Mouse (Mus musculus): ENCODE results near the gene St6galnac1. TPM values are rescaled to one million over a fixed set of nuclear protein-coding genes. Genes with fewer than 3 reads are reported as not detected.

St6galnac1 gene
- polyA plus RNA-seq, 1 experiment from 2014 or later = not detected

DNA sequence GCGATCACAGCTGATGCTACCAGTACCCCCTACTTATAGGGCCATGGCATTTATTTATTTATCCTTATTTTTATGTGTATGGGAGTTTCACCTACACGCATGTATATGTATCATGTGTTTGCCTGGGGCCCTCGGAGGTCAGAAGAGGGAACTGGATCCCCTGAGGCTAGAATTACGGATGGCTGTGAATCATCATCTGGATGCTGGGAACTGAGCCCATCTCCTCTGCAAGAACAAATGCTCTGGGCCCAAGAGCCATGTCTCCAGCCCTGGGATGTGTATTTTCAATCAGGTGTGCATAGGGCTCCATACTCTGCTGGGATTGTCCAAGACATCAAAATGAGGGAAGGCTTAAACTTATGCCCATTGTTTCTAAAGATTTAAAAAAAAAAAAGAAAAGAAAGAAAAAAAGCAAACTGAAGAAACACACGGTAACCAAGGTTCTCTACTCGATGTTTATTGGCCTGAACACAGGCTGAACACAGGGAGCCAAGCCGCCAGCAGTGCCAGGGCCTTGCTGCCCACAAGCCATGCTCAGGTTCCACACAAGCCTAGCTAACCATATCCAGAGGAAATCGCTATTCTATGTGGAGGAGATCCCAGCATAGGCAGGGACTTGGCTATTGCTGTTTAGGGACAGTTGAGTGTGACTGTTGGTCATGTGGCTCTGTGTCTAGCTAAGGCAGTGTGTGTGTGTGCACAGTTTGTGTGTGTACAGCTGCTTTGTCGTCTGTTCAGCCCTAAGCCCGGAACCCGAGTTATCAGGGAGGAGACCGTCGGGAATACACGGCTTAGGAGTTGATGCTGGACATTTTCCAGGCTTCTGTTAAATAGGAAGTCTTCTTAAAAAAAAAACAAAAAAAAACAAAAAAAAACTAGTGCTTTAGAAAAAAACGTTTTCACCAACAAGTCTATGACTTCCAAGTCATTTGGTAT lies 31.1 kb upstream of the St6galnac1 start:
- Histone ChIP-seq H3K36me3 (no peaks in the 10 kb centered on the region), H3K27me3 (peaks cover 4% of the 10 kb centered on the region; the same call in 1 of the 2 replicates), H3K4me3 (replicated peaks) (no peak overlapping the region), H3K9ac (no peak overlapping the region), H3K4me1 (peaks cover 22% of the 10 kb centered on the region), H3K4me2 (no peak overlapping the region), H3K9me3 (replicated peaks) (no peaks in the 10 kb centered on the region), H3K27ac (peak overlapping the region; percentile 74)
- WGBS = 64% methylated on average over 15 of the region's 15 CpGs
- ATAC-seq (replicated peaks; ENCODE audit: low FRiP score) = no peak

GRCm38 (mm10) chr11:116802709-116803108 lies 27.4 kb upstream of the St6galnac1 start:
- peaks cover 15% of the 10 kb centered on the region for H3K4me1 ChIP-seq
- no peak for ATAC-seq (replicated peaks; ENCODE audit: low FRiP score)
- H3K9me3 ChIP-seq (replicated peaks) = no peaks in the 10 kb centered on the region
- no peaks in the 10 kb centered on the region for H3K27me3 ChIP-seq
- H3K36me3 ChIP-seq = no peaks in the 10 kb centered on the region
- WGBS = 85% methylated on average over 5 of the region's 5 CpGs
- H3K27ac ChIP-seq = no peak overlapping the region
- no peak overlapping the region for H3K4me2 ChIP-seq
- no peak overlapping the region for H3K9ac ChIP-seq
- H3K4me3 ChIP-seq (replicated peaks) = no peak overlapping the region

GRCm38 (mm10) chr11:116801106-116801505 lies 25.8 kb upstream of the St6galnac1 start:
- ATAC-seq (replicated peaks; ENCODE audit: low FRiP score) = no peak
- H3K36me3 ChIP-seq = no peaks in the 10 kb centered on the region
- 64% methylated on average over 5 of the region's 5 CpGs for WGBS
- no peaks in the 10 kb centered on the region for H3K9me3 ChIP-seq (replicated peaks)
- H3K27me3 ChIP-seq = no peaks in the 10 kb centered on the region
- no peak overlapping the region for H3K4me2 ChIP-seq
- H3K27ac ChIP-seq = no peak overlapping the region
- H3K9ac ChIP-seq = no peak overlapping the region
- no peak overlapping the region for H3K4me3 ChIP-seq (replicated peaks)
- peaks cover 5% of the 10 kb centered on the region for H3K4me1 ChIP-seq

DNA sequence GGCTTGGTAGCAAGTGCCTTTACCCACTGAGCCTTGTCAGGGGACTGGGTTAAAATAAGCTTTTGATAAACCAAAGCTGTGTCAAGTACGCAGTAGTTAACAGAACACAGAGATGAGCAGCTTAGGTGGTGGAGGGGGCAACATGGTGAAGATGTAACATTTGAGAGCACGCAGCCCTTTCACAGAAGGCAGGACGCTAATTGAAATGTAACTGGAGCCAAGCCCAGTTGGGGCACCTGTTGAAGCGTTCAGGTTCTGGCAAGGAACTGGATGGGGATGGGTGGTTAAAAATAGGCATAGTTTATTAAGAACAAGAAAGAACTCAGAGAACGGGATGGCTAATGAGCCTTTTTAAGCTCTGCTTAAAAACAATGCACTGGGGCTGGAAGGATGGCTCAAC lies 24.1 kb upstream of the St6galnac1 start:
- Histone ChIP-seq H3K36me3 (no peaks in the 10 kb centered on the region), H3K4me1 (peaks cover 5% of the 10 kb centered on the region; the same call in 1 of the 2 replicates), H3K27ac (no peak overlapping the region), H3K27me3 (no peaks in the 10 kb centered on the region), H3K9me3 (replicated peaks) (no peaks in the 10 kb centered on the region), H3K4me3 (replicated peaks) (no peak overlapping the region), H3K9ac (no peak overlapping the region), H3K4me2 (no peak overlapping the region)
- 79% methylated on average over 5 of the region's 5 CpGs for WGBS
- ATAC-seq (replicated peaks; ENCODE audit: low FRiP score) = no peak

DNA sequence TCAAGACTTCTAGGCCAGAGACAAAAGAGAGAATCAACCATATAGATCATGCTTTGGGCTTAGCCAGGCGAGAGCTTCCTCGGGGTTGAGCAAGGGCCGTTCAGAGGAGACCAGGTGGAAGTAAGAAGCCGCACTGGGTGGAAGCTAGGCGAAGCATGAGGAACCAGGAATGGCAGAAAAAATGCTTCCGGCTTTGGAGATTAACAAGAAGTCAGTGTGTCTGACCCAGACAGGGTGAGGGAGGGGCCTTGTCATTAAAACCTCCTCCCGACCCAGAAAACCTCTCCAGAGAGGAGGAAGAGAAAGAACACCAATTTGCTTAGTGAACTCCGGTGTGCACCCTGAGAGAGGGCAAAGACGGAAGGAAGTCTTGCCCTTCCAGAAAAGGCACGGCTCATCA lies 8.9 kb upstream of the St6galnac1 start:
- Histone ChIP-seq H3K36me3 (no peaks in the 10 kb centered on the region), H3K4me3 (replicated peaks) (no peak overlapping the region), H3K9ac (no peak overlapping the region), H3K4me1 (0 out of 2 replicates have a peak, but pooled peaks cover 3% of the 10 kb centered on the region), H3K27me3 (no peaks in the 10 kb centered on the region), H3K9me3 (replicated peaks) (no peaks in the 10 kb centered on the region), H3K4me2 (no peak overlapping the region), H3K27ac (peak overlapping the region; percentile 27; the same call in 1 of the 2 replicates)
- WGBS = 80% methylated on average over 10 of the region's 10 CpGs
- no peak for ATAC-seq (replicated peaks; ENCODE audit: low FRiP score)

DNA sequence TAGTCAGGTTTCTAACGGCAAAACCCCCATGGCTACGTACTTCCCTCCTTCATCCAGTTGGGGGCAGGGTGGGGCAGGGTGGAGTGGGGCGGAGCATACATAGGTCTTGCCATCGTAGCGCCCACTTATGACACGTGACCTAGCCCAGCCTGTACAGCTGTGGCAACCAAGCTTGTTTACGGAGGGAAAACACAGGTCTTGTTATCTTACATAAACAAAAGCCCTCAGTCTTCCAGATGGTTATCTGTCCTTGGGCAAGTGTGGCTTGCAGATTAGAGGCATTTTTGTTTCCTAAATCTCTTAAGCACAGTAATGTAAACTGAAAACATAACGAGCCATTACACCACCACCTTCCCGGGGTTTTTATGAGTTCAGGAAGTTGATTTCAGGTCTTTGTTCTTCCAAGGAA lies 7.4 kb upstream of the St6galnac1 start:
- H3K36me3 ChIP-seq = no peaks in the 10 kb centered on the region
- no peaks in the 10 kb centered on the region for H3K27me3 ChIP-seq
- H3K4me3 ChIP-seq (replicated peaks) = no peak overlapping the region
- H3K4me1 ChIP-seq = 0 out of 2 replicates have a peak, but pooled peaks cover 3% of the 10 kb centered on the region
- ATAC-seq (replicated peaks; ENCODE audit: low FRiP score) = no peak
- H3K4me2 ChIP-seq = no peak overlapping the region
- H3K9ac ChIP-seq = no peak overlapping the region
- no peaks in the 10 kb centered on the region for H3K9me3 ChIP-seq (replicated peaks)
- H3K27ac ChIP-seq = no peak overlapping the region
- 54% methylated on average over 9 of the region's 9 CpGs for WGBS

- H3K4me2 ChIP-seq = no peak overlapping the region
- WGBS = 64% methylated on average over 2 of the region's 2 CpGs
- H3K4me3 ChIP-seq (replicated peaks) = no peak overlapping the region
- H3K9me3 ChIP-seq (replicated peaks) = no peaks in the 10 kb centered on the region
- no peaks in the 10 kb centered on the region for H3K27me3 ChIP-seq
- H3K36me3 ChIP-seq = no peaks in the 10 kb centered on the region
- no peaks in the 10 kb centered on the region for H3K4me1 ChIP-seq
- no peak overlapping the region for H3K27ac ChIP-seq
- ATAC-seq (replicated peaks; ENCODE audit: low FRiP score) = no peak
- no peak overlapping the region for H3K9ac ChIP-seq
Observed at GRCm38 (mm10) chr11:116773205-116773604, 2.1 kb downstream of the St6galnac1 start.

DNA sequence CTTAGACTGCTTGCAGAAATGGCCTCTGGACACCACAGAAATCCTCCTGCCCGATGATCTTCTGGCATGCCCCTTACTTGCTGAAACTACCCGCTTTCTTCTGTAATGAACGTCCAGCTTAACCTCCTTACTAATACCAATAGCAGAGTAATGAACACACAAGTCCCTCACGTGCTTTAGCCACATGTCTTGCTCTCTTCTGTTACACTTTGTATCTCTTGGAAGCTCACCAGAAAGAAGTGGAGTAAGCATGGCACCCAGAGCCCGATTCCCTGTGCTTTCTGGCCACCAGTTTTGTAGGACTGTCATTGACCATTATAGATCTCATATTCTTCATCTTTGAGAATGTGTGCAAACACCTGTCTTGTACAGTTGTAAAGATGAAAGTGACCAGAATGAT lies 5.4 kb downstream of the St6galnac1 start:
- 90% methylated on average over 5 of the region's 5 CpGs for WGBS
- no peak overlapping the region for H3K9ac ChIP-seq
- H3K27ac ChIP-seq = no peak overlapping the region
- H3K9me3 ChIP-seq (replicated peaks) = no peaks in the 10 kb centered on the region
- no peak for ATAC-seq (replicated peaks; ENCODE audit: low FRiP score)
- no peaks in the 10 kb centered on the region for H3K4me1 ChIP-seq
- H3K36me3 ChIP-seq = no peaks in the 10 kb centered on the region
- H3K4me2 ChIP-seq = no peak overlapping the region
- no peaks in the 10 kb centered on the region for H3K27me3 ChIP-seq
- H3K4me3 ChIP-seq (replicated peaks) = no peak overlapping the region

DNA sequence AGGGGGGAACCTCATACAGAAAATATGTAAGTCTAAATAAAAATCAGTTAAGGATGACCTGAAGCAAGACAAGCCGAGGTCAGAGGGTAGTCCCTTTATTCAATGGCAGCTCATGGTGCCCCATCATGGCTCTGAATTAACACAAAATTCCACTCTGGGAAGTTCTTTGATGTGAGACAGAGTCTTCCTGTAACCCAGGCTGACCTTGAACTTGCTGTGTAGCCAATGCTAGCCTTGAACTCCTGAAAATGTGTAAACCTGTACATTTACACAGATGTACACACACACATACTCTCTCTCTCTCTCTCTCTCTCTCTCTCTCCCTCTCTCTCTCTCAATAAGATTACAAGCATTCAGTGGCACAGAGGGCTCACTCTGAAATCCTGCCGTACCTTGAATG lies 10.4 kb downstream of the St6galnac1 start:
- no peaks in the 10 kb centered on the region for H3K27me3 ChIP-seq
- H3K36me3 ChIP-seq = no peaks in the 10 kb centered on the region
- WGBS = 94% methylated on average over 2 of the region's 2 CpGs
- H3K27ac ChIP-seq = no peak overlapping the region
- ATAC-seq (replicated peaks; ENCODE audit: low FRiP score) = no peak
- no peak overlapping the region for H3K9ac ChIP-seq
- H3K9me3 ChIP-seq (replicated peaks) = no peaks in the 10 kb centered on the region
- H3K4me2 ChIP-seq = no peak overlapping the region
- no peaks in the 10 kb centered on the region for H3K4me1 ChIP-seq
- no peak overlapping the region for H3K4me3 ChIP-seq (replicated peaks)

GRCm38 (mm10) chr11:116764346-116764745 lies 11.0 kb downstream of the St6galnac1 start:
- ATAC-seq (replicated peaks; ENCODE audit: low FRiP score) = no peak
- H3K27ac ChIP-seq = no peak overlapping the region
- H3K9me3 ChIP-seq (replicated peaks) = no peaks in the 10 kb centered on the region
- no peaks in the 10 kb centered on the region for H3K27me3 ChIP-seq
- no peak overlapping the region for H3K4me3 ChIP-seq (replicated peaks)
- no peaks in the 10 kb centered on the region for H3K4me1 ChIP-seq
- 88% methylated on average over 7 of the region's 7 CpGs for WGBS
- H3K36me3 ChIP-seq = no peaks in the 10 kb centered on the region
- H3K4me2 ChIP-seq = no peak overlapping the region
- no peak overlapping the region for H3K9ac ChIP-seq

DNA sequence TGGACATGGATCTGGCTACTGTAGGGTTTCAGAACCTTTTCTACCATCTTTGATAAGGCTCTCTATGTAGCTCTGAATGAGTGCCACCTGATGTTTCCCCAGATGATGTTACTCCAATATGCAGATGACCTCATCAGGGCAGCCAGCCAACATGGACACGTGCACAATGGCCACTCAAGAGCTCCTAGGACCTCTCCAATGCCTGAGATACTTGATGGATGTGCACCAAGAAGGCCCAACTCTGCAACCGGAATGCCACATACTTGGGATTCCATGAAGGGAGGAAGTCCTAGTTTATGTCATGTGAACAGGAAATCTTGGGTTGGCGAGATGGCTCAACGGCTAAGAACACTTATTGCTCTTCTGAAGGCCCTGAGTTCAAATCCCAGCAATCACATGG lies 20.1 kb downstream of the St6galnac1 start:
- no peak overlapping the region for H3K9ac ChIP-seq
- no peak overlapping the region for H3K4me2 ChIP-seq
- no peaks in the 10 kb centered on the region for H3K36me3 ChIP-seq
- H3K4me1 ChIP-seq = no peaks in the 10 kb centered on the region
- no peaks in the 10 kb centered on the region for H3K27me3 ChIP-seq
- no peaks in the 10 kb centered on the region for H3K9me3 ChIP-seq (replicated peaks)
- 76% methylated on average over 4 of the region's 4 CpGs for WGBS
- H3K27ac ChIP-seq = no peak overlapping the region
- no peak for ATAC-seq (replicated peaks; ENCODE audit: low FRiP score)
- H3K4me3 ChIP-seq (replicated peaks) = no peak overlapping the region

- ATAC-seq (replicated peaks; ENCODE audit: low FRiP score) = no peak
- no peaks in the 10 kb centered on the region for H3K4me1 ChIP-seq
- H3K9me3 ChIP-seq (replicated peaks) = no peaks in the 10 kb centered on the region
- H3K27me3 ChIP-seq = no peaks in the 10 kb centered on the region
- H3K4me2 ChIP-seq = no peak overlapping the region
- H3K4me3 ChIP-seq (replicated peaks) = no peak overlapping the region
- no peak overlapping the region for H3K27ac ChIP-seq
- no peak overlapping the region for H3K9ac ChIP-seq
- WGBS = 86% methylated on average over 5 of the region's 5 CpGs
- no peaks in the 10 kb centered on the region for H3K36me3 ChIP-seq
Observed at GRCm38 (mm10) chr11:116753674-116754470, 21.4 kb downstream of the St6galnac1 start.
